Mouse (Mus musculus) left cerebral cortex, postnatal 10 days (tissue): ENCODE data around the gene Nhp2. TPM values are rescaled to one million over a fixed set of nuclear protein-coding genes. Genes with fewer than 3 reads are reported as not detected.
"Not testable (repeated sequence)": the region's sequence is repeated elsewhere in the genome, so short reads cannot be mapped to it uniquely, and the experiment has no call there.

Experiments used
- DNase-seq, 2 experiments: peaks; one replicate each; pipeline ENCODE4 v3.0.0; 2021 to 2022; ENCODE audit warnings: low spot score in 2 of 2, mixed read lengths in 1 of 2; ENCODE audit errors: extremely low spot score in 1 of 2
- intact Hi-C: fragments of 180-260 bp; cut with DNase I; formaldehyde crosslinking; loops from one replicate; pipeline ENCODE4 v1.15.1; 2025
- total RNA-seq, 2 experiments: library from RNA; stranded (reverse); gene quantifications; 2 replicates each; pipeline ENCODE4 v1.2.3; 2021

Nhp2 gene
- total RNA-seq, 2 experiments from 2014 or later: 51.1 to 51.4 TPM

DNA sequence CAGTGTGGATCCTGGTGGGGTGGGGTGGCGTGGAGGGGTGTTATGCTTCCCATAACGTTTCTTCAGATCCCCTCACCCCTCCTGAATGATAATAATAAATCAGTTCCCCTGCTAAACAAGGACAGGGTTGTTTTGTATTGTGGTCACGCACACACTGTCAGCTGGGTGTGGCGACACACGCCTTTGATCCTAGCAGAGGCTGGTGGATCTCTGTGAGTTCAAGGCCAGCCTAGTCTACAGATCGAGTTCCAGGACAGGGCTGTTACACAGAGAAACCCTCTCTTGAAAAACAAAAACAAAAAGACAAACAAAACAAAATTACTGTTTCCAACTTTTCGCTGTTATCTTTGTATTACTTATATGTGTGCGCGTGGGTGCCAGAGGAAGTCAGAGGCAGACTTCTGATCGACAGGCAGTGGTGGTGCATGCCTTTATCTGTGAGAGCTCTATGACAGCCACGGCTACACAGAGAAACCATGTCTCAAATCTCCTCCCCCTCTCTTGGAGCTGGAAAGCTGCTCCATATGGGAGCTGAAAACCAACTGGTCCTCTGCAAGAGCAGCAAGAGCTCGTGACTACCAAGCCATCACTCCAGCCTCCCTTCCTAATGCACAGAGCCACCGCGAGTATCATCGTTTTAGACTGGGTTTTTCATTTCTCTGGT is 10.2 kb downstream of the Nhp2 start:
- DNase-seq: no peak
- intact Hi-C loops: no loop called here

GRCm38 (mm10) chr11:51632130-51632753 is 12.7 kb downstream of the Nhp2 start:
- intact Hi-C loops: no loop called here
- DNase-seq: no peak

DNA sequence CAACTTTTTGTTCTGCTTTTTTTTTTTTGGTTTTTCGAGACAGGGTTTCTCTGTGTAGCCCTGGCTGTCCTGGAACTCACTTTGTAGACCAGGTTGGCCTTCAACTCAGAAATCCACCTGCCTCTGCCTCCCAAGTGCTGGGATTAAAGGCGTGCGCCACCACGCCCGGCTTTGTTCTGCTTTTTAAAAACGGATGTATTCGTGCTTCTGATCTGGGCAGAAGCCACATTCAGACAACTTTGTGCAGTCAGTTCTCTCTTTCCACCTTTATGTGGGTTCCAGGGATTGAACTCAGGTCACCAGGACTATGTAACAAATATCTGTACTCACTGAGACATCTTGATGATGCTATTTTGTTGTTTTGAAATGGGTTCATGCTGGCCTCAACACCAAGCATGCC is 13.7 kb downstream of the Nhp2 start:
- intact Hi-C loops, DNase-seq: not testable (repeated sequence)

DNA sequence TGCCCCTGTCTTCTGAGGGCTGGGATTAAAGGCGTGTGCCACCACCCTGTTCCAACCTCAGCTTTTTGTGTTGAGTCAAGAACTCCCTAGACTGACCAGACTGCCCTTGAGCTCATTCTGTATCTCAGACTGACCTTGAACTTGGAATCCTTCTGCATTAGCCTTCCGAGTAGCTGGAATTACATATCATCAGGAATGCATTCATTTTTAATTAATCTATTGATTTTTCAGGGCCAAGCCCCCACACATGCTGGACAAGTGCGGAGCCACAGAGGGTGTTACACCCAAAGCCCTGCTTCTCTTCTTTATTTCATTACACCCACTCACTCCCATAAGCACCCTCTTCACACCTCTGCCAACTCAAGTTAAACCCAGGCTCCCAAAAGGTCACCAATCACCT is 14.2 kb downstream of the Nhp2 start:
- no peak for DNase-seq
- intact Hi-C loops: no loop called here

- intact Hi-C loops: no loop called here
- DNase-seq: no peak
These were observed 15.6 kb downstream of the Nhp2 start for GRCm38 (mm10) chr11:51635127-51635524.

DNA sequence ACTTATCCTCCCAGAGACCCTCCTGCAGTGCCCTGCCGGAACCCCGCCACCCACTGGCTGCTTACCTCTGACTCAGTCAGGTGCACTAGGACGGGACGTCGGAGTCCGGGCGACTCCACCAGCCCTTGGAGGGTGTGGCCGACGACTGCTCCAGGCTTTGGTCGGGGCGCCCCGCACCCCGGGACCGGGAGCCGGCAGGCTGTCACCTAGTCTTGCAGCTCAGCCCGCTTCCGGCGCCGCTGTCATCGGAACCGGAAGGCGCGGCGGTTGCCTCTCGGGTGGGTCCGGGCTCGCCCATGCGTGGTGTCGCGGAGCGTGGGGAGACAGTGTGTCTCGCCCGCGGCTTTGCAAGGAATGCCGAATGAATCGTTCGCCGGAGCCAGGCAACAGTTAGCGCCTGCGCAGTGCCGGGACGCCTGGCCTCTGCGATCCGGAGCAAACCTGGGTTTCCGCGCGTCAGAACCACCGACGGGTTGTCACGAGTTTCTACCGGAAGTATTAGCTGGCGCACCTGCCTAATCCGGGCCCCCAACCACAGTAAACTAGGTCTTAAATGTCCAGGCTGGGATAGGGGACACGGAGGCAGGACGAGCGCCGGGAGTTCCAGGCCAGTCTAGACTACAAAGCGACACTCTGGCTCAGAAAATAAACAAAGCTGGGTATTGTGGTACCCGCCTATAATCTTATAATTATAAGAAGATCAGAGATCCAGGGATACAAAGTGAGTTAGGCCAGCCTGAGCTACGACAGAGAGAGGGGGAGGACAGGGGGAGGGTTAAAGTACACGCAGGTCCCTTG is 16.2 kb downstream of the Nhp2 start, which contains the start of gene Rmnd5b:
Gene Rmnd5b (minus strand): TSS at position 372 of the 798 bp plus-strand sequence.
- intact Hi-C loops: no loop called here
- DNase-seq: peak; percentile 94 to 96

DNA sequence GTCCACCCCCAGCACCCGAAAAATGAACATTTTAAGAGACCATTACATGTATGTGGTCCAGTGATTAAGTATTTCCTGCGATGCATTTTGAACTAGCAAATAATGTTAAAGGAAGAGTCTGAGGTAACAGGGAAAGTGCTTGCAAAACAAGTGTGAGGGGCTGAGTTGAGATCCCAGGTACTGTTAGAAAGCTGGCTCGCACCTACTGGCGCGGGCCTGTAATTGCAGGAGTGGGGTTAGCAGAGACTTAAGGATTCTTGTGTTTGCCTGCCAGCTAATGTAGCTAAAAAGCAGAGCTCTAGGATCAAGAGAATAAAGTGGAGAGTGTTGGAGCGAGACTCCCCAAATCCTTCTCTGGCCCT is 16.8 kb downstream of the Nhp2 start:
- DNase-seq: peak; percentile 57 to 72
- intact Hi-C loops: no loop called here

DNA sequence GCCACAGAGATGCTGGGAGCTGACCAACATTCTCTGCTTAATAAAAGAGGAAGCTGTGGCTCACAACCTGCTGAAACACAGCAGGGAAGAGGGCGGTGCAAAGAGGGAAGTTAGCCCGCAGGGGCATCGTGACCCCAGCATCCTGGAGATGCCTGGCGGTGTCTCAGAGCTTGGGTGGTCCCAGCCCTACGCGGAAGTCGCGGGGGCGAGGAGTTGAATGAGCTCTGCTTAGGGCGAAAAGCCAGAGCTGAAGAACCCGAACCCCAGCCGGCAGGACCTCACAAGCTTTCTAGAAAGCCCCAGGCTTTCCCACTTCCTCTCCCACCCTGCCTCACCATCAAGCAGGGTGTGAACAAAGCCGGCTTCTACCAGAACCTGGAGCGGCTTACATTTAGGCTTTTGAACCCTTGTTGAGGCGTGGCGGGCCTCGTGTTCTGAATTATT is 18.5 kb downstream of the Nhp2 start:
- intact Hi-C loops: no loop called here
- DNase-seq: peak in 1 of 2 experiments; percentile 89

GRCm38 (mm10) chr11:51638497-51638896 is 19.0 kb downstream of the Nhp2 start:
- no peak for DNase-seq
- intact Hi-C loops: no loop called here

GRCm38 (mm10) chr11:51640748-51641147 is 21.2 kb downstream of the Nhp2 start:
- no peak for DNase-seq

DNA sequence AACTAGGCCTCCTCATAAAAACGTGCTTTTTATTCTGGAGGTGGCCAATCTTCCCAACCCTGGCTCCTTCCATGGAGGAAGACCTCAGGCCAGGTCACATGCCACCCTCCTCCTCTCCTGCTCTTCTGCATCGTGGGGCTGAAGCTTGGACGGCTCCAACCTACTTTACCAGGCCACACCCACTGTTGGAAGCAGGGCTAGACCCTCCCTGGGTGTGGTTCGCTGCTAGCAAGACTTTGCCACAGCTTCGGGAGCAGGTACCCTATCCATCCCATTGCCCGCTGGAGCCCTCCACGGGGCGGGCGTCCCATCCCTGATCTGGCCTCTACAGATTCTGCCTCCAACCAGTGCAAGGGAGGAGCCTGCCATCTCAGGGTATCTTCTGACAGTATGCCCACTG is 23.7 kb downstream of the Nhp2 start:
- intact Hi-C loops: no loop called here
- no peak for DNase-seq

More at GRCm38 (mm10) chr11:51640748-51641147, 21.2 kb downstream of the Nhp2 start:
- intact Hi-C loops: no loop called here

DNA sequence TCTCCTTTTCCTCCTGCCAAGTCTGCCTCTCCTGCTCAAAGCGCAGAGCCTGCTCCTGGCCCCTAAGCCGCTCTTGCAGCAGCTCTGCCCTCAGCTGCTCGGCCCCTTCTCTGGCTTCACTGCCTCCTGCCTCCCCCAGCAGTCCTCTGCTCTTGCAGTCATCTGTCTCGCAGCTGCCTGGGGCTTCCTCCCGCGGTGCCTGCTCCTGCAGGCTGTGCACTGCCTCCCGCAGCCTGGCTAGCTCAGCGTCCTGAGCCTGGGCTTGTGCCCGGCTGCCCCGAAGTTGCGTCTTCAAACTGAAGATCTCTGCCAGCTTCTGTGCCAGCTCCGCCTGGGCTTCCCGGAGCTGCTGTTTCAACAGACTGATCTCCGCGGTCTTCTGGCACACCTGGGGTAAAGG is 24.2 kb downstream of the Nhp2 start:
- intact Hi-C loops: no loop called here
- no peak for DNase-seq

DNA sequence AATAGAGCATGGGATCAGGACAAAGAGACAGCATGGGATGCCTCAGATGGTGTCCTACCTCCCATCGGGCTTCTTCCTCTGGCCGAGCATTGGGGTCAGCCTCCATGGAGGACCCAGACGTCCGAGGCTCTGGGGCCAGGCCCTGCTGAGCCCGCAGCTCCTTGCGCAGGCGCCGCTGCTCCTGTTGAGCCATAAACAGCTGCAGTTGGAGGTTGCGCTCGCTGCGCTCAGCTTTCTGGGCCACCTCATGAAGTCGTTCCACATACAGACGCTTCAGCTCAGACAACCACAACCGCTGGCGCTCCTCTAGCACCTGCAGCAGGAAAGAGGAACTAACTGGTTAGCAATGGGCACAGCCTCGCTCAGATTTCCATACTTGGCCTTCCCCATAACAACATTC is 24.7 kb downstream of the Nhp2 start:
- intact Hi-C loops: no loop called here

GRCm38 (mm10) chr11:51645293-51645692 is 25.8 kb downstream of the Nhp2 start:
- intact Hi-C loops: no loop called here
- no peak for DNase-seq

More for the DNA sequence above, 24.7 kb downstream of the Nhp2 start:
- DNase-seq: no peak

DNA sequence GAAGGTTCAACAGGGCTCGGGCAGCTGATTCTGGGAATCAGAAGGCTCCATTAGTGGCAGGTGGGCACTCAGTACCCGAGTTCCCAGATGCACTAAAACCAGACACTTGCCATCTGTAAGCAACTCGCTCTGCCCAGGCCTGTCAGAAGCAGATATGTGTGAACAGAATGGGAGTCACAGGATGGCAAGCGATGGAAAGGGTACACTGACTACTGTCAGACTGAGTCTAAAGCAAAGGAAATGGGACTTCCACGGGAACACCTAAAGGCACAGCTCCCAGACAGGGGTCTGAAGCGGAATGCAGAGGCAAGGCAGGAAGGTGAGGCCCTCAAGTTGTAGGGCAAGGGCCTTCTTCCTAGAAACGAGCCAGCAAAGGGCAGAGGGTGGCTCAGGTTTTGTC is 26.7 kb downstream of the Nhp2 start:
- DNase-seq: no peak
- intact Hi-C loops: no loop called here

- peak in 1 of 2 experiments; percentile 58 for DNase-seq
- intact Hi-C loops: no loop called here
These were observed 27.5 kb downstream of the Nhp2 start for GRCm38 (mm10) chr11:51646751-51647667.

DNA sequence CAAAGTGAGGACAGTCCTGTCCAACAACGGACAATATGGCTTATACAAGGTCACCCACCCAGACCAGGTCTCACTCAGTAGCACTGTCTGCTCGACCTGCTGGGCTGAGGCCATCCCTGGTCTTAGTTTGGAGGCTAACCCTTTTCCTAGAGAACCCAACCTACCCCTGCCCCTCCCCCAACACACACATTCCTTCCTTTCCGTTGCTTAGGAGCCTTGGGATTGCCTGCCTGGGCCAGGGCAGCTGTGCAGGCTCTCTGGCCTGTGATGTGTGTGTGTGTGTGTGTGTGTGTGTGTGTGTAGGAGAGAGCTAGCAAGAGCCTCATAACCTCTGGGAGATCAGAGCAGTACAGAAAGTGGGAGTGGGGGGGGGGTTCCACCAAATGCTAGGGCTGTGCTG is 29.0 kb downstream of the Nhp2 start:
- DNase-seq: peak in 1 of 2 experiments; percentile 62
- intact Hi-C loops: no loop called here

GRCm38 (mm10) chr11:51649111-51649888 is 29.8 kb downstream of the Nhp2 start:
- intact Hi-C loops: no loop called here

More at GRCm38 (mm10) chr11:51649111-51649888, 29.8 kb downstream of the Nhp2 start:
- no peak for DNase-seq
